Mouse (Mus musculus): Measurements from ENCODE around the gene 2810006K23Rik. TPM values are rescaled to one million over a fixed set of nuclear protein-coding genes. Genes with fewer than 3 reads are reported as not detected.

2810006K23Rik gene
- total and polyA plus RNA-seq, 3 experiments: 5.8 to 17.0 (median 14.1) TPM

Other genes starting within 250 kb of the 2810006K23Rik start
- gene Abcb9, start 232.3 kb upstream of the 2810006K23Rik start, total RNA-seq (2021): 10 to 100 TPM in 1 of 2 experiments, 1 to 10 TPM in 1; 9.9 to 16.0 TPM
- 14.8 and 15.4 TPM in 2 replicates for gene Abcb9, start 232.3 kb upstream of the 2810006K23Rik start, polyA plus RNA-seq (2012; rRNA removed)
- gene Ogfod2, start 215.8 kb upstream of the 2810006K23Rik start, total RNA-seq (2021): 10 to 100 TPM; 28.9 to 49.2 TPM
- 177 and 230 TPM in 2 replicates for gene Ogfod2, start 215.8 kb upstream of the 2810006K23Rik start, polyA plus RNA-seq (2012; rRNA removed)
- gene Arl6ip4, start 212.0 kb upstream of the 2810006K23Rik start, total RNA-seq (2021): 10 to 100 TPM; 40.0 to 56.3 TPM
- gene Arl6ip4, start 212.0 kb upstream of the 2810006K23Rik start, polyA plus RNA-seq (2012; rRNA removed): 18.8 and 28.8 TPM in 2 replicates
- 10 to 100 TPM; 41.6 to 65.2 TPM for gene Pitpnm2, start 78.3 kb upstream of the 2810006K23Rik start, total RNA-seq (2021)
- 158 and 207 TPM in 2 replicates for gene Pitpnm2, start 78.3 kb upstream of the 2810006K23Rik start, polyA plus RNA-seq (2012; rRNA removed)
- gene Mphosph9, start 117 bp upstream of the 2810006K23Rik start, total RNA-seq (2021): 1 to 10 TPM; 7.7 to 8.8 TPM
- 1.6 and 2.1 TPM in 2 replicates for gene Mphosph9, start 117 bp upstream of the 2810006K23Rik start, polyA plus RNA-seq (2012; rRNA removed)
- 100 to 1,000 TPM; 161 to 168 TPM for gene Cdk2ap1, start 35.0 kb downstream of the 2810006K23Rik start, total RNA-seq (2021)
- 88.7 and 116 TPM in 2 replicates for gene Cdk2ap1, start 35.0 kb downstream of the 2810006K23Rik start, polyA plus RNA-seq (2012; rRNA removed)
- gene Sbno1, start 97.9 kb downstream of the 2810006K23Rik start, total RNA-seq (2021): 100 to 1,000 TPM in 1 of 2 experiments, 10 to 100 TPM in 1; 74.1 to 119 TPM
- gene Sbno1, start 97.9 kb downstream of the 2810006K23Rik start, polyA plus RNA-seq (2012; rRNA removed): 6.0 and 6.9 TPM in 2 replicates
- gene Kmt5a, start 111.8 kb downstream of the 2810006K23Rik start, total RNA-seq (2021): 100 to 1,000 TPM; 127 to 288 TPM
- gene Kmt5a, start 111.8 kb downstream of the 2810006K23Rik start, polyA plus RNA-seq (2012; rRNA removed): 48.9 and 65.7 TPM in 2 replicates
- gene Rilpl2, start 150.3 kb downstream of the 2810006K23Rik start, total RNA-seq (2021): 10 to 100 TPM; 16.6 to 31.2 TPM
- gene Rilpl2, start 150.3 kb downstream of the 2810006K23Rik start, polyA plus RNA-seq (2012; rRNA removed): 38.5 and 44.1 TPM in 2 replicates
- 10 to 100 TPM; 19.0 to 25.7 TPM for gene Snrnp35, start 155.0 kb downstream of the 2810006K23Rik start, total RNA-seq (2021)
- gene Snrnp35, start 155.0 kb downstream of the 2810006K23Rik start, polyA plus RNA-seq (2012; rRNA removed): 1.4 and 1.8 TPM in 2 replicates
- 10 to 100 TPM; 14.0 to 25.8 TPM for gene Rilpl1, start 203.3 kb downstream of the 2810006K23Rik start, total RNA-seq (2021)
- 10.2 and 12.3 TPM in 2 replicates for gene Rilpl1, start 203.3 kb downstream of the 2810006K23Rik start, polyA plus RNA-seq (2012; rRNA removed)
- 100 to 1,000 TPM; 236 to 301 TPM for gene Tmed2, start 212.6 kb downstream of the 2810006K23Rik start, total RNA-seq (2021)
- gene Tmed2, start 212.6 kb downstream of the 2810006K23Rik start, polyA plus RNA-seq (2012; rRNA removed): 138 and 163 TPM in 2 replicates
- gene Ddx55, start 224.8 kb downstream of the 2810006K23Rik start, total RNA-seq (2021): 10 to 100 TPM; 12.4 to 13.4 TPM
- 12.7 and 15.5 TPM in 2 replicates for gene Ddx55, start 224.8 kb downstream of the 2810006K23Rik start, polyA plus RNA-seq (2012; rRNA removed)

All from adrenal gland, adult 2 months (tissue).